Mouse (Mus musculus) lung, embryonic 16.5 days (tissue): ENCODE results near the gene Pole4. TPM values are rescaled to one million over a fixed set of nuclear protein-coding genes. Genes with fewer than 3 reads are reported as not detected.

Experiments
- ATAC-seq: fragments of 200-750 bp; cut with Nextera tagmentation; 2 replicates; pipeline ENCODE4 v1.8.0; 2017; ENCODE audit warnings: low read depth, mild to moderate bottlenecking, moderate library complexity
- H3K27ac ChIP-seq: fragments of 300-500 bp; sonication (generic); 2 replicates; pipeline ENCODE4 v1.5.1; 2014; ENCODE audit warnings: mild to moderate bottlenecking, control low read depth, low read length
- H3K27me3 ChIP-seq: fragments of 300-500 bp; sonication (generic); 2 replicates; pipeline ENCODE4 v1.6.1; 2014; ENCODE audit warnings: low read depth, low read length, mixed read lengths; ENCODE audit not compliant: control insufficient read depth, insufficient read depth
- H3K36me3 ChIP-seq: fragments of 300-500 bp; sonication (generic); 2 replicates; pipeline ENCODE4 v1.6.1; 2014; ENCODE audit warnings: low read length; ENCODE audit not compliant: control insufficient read depth, insufficient read depth
- H3K4me1 ChIP-seq: fragments of 300-500 bp; sonication (generic); replicated peaks from 2 replicates; pipeline ENCODE4 v1.6.1; 2014; ENCODE audit warnings: low read length, mixed read lengths; ENCODE audit not compliant: control insufficient read depth, insufficient read depth
- H3K4me2 ChIP-seq: fragments of 300-500 bp; sonication (generic); 2 replicates; pipeline ENCODE4 v1.6.1; 2014; ENCODE audit warnings: low read depth, low read length, control low read depth
- H3K4me3 ChIP-seq: fragments of 300-500 bp; sonication (generic); 2 replicates; pipeline ENCODE4 v1.5.1; 2014; ENCODE audit warnings: mild to moderate bottlenecking, low read length, control low read depth
- H3K9ac ChIP-seq: fragments of 300-500 bp; sonication (generic); 2 replicates; pipeline ENCODE4 v1.6.1; 2014; ENCODE audit warnings: low read length, control low read depth
- H3K9me3 ChIP-seq: fragments of 300-500 bp; sonication (generic); 2 replicates; pipeline ENCODE4 v1.6.1; 2016; ENCODE audit warnings: low read length; ENCODE audit not compliant: control insufficient read depth
- WGBS: fragments of 180-500 bp; shearing (Covaris S2); extraction: QIAGEN DNeasy Blood & Tissue Kit; methylation state at CpG from one replicate; pipeline ENCODE4 v1.1.7; 2014; 5-methylcytosine and 5-hydroxymethylcytosine counted together
- polyA plus RNA-seq: library from polyadenylated mRNA; unstranded; fragments of >200 nt; fragmentation: Nextera tagmentation; extraction: Ambion mirVana; gene quantifications from 2 replicates; pipeline ENCODE4 v1.2.1, GENCODE M21; 2015

Pole4 gene
- polyA plus RNA-seq, 1 experiment from 2014 or later: 101 TPM

- H3K9ac ChIP-seq: no peak overlapping the region
- H3K4me2 ChIP-seq: no peak overlapping the region
- ATAC-seq: no peak
- no peak overlapping the region for H3K27ac ChIP-seq
- peaks cover 2% of the 10 kb centered on the region; the same call in 1 of the 2 replicates for H3K4me1 ChIP-seq
- peaks cover 6% of the 10 kb centered on the region for H3K36me3 ChIP-seq
- no peaks in the 10 kb centered on the region for H3K9me3 ChIP-seq
- 82% methylated on average over 9 of the region's 9 CpGs for WGBS
- H3K4me3 ChIP-seq: no peak overlapping the region
- H3K27me3 ChIP-seq: no peaks in the 10 kb centered on the region
Measured at GRCm38 (mm10) chr6:82744553-82744952, 39.4 kb upstream of the Pole4 start.

GRCm38 (mm10) chr6:82741518-82741880 is 36.3 kb upstream of the Pole4 start:
- Histone ChIP-seq H3K4me2 (no peak overlapping the region), H3K27me3 (no peaks in the 10 kb centered on the region), H3K9ac (no peak overlapping the region), H3K4me3 (no peak overlapping the region), H3K27ac (no peak overlapping the region), H3K36me3 (no peaks in the 10 kb centered on the region; the same call in 1 of the 2 replicates), H3K9me3 (no peaks in the 10 kb centered on the region), H3K4me1 (peaks cover 2% of the 10 kb centered on the region; the same call in 1 of the 2 replicates)
- 74% methylated on average over 5 of the region's 5 CpGs for WGBS
- ATAC-seq: no peak

- H3K27me3 ChIP-seq: no peaks in the 10 kb centered on the region
- H3K9ac ChIP-seq: no peak overlapping the region
- no peaks in the 10 kb centered on the region; the same call in 1 of the 2 replicates for H3K36me3 ChIP-seq
- no peak overlapping the region for H3K27ac ChIP-seq
- no peak for ATAC-seq
- no peaks in the 10 kb centered on the region for H3K9me3 ChIP-seq
- H3K4me2 ChIP-seq: no peak overlapping the region
- peaks cover 2% of the 10 kb centered on the region; the same call in 1 of the 2 replicates for H3K4me1 ChIP-seq
- no peak overlapping the region for H3K4me3 ChIP-seq
- 84% methylated on average over 8 of the region's 8 CpGs for WGBS
Measured at GRCm38 (mm10) chr6:82740868-82741517, 35.8 kb upstream of the Pole4 start.

DNA sequence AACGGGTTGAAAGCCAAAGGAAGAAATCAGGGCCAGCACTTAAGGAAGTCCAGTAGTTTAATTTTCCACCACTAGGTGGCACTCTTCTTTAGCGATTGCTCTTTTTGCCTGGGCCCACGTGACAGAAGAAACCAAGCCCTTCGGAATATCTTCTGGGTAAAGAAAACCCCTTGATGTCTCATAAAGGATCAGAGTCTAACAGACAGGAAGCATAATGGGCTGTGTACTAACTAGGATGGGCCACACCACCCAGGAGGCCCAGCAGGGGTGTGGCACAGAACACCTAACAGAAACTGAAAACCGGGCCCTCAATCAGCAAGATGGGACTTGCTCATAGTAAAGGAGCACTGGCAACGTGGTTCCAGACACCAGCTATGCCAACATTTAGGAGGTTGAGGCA is 35.1 kb upstream of the Pole4 start:
- Histone ChIP-seq H3K9me3 (no peaks in the 10 kb centered on the region), H3K27me3 (no peaks in the 10 kb centered on the region), H3K4me2 (peak overlapping the region; percentile 35), H3K36me3 (no peaks in the 10 kb centered on the region; the same call in 1 of the 2 replicates), H3K27ac (no peak overlapping the region), H3K4me3 (no peak overlapping the region), H3K4me1 (peaks cover 2% of the 10 kb centered on the region; the same call in 1 of the 2 replicates), H3K9ac (peak overlapping the region; percentile 39; the same call in 1 of the 2 replicates)
- ATAC-seq: peak; percentile 47
- 23% methylated on average over 6 of the region's 6 CpGs for WGBS

GRCm38 (mm10) chr6:82737634-82738540 is 32.7 kb upstream of the Pole4 start:
- no peak for ATAC-seq
- WGBS: 94% methylated on average over 27 of the region's 27 CpGs
- Histone ChIP-seq H3K4me1 (peaks cover 2% of the 10 kb centered on the region; the same call in 1 of the 2 replicates), H3K4me3 (no peak overlapping the region), H3K9me3 (no peaks in the 10 kb centered on the region), H3K27me3 (no peaks in the 10 kb centered on the region), H3K27ac (no peak overlapping the region), H3K9ac (no peak overlapping the region), H3K36me3 (no peaks in the 10 kb centered on the region; the same call in 1 of the 2 replicates), H3K4me2 (no peak overlapping the region)

- no peak overlapping the region for H3K9ac ChIP-seq
- H3K9me3 ChIP-seq: no peaks in the 10 kb centered on the region
- WGBS: 80% methylated on average over 25 of the region's 25 CpGs
- no peak overlapping the region for H3K4me3 ChIP-seq
- no peak; the same call in 1 of the 2 replicates for ATAC-seq
- H3K36me3 ChIP-seq: peaks cover 3% of the 10 kb centered on the region; the same call in 1 of the 2 replicates
- no peaks in the 10 kb centered on the region for H3K27me3 ChIP-seq
- H3K4me1 ChIP-seq: peaks cover 2% of the 10 kb centered on the region; the same call in 1 of the 2 replicates
- H3K4me2 ChIP-seq: no peak overlapping the region
- no peak overlapping the region for H3K27ac ChIP-seq
Measured at GRCm38 (mm10) chr6:82736626-82737600, 31.7 kb upstream of the Pole4 start.

DNA sequence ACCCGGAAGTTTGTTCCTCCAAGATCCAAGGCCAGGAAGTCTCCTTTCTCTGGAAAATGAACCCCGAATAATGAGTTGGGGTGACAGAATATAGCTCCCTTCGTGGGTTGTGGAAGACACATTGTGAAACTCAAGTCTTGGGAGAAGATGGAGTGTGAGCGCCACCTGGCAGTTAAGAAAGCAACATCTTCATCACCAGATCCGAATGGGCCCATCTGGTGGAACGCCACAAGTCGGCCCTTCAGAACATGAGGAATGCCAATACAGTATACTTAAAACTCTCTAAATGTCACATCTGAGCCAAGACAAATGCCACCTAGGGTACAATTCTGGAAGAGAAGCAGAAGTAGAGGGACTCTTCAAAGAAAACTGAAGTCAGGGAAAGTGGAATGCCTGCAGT is 30.2 kb upstream of the Pole4 start:
- no peaks in the 10 kb centered on the region for H3K9me3 ChIP-seq
- H3K9ac ChIP-seq: no peak overlapping the region
- H3K27me3 ChIP-seq: no peaks in the 10 kb centered on the region
- whole genome bisulfite sequencing: 62% methylated on average over 7 of the region's 7 CpGs
- peaks cover 7% of the 10 kb centered on the region; the same call in 1 of the 2 replicates for H3K36me3 ChIP-seq
- ATAC-seq: 0 out of 2 replicates have a peak, but pooled peaks have one; percentile 35
- no peak overlapping the region for H3K27ac ChIP-seq
- no peak overlapping the region for H3K4me3 ChIP-seq
- H3K4me2 ChIP-seq: no peak overlapping the region
- H3K4me1 ChIP-seq: peaks cover 1% of the 10 kb centered on the region; the same call in 1 of the 2 replicates

DNA sequence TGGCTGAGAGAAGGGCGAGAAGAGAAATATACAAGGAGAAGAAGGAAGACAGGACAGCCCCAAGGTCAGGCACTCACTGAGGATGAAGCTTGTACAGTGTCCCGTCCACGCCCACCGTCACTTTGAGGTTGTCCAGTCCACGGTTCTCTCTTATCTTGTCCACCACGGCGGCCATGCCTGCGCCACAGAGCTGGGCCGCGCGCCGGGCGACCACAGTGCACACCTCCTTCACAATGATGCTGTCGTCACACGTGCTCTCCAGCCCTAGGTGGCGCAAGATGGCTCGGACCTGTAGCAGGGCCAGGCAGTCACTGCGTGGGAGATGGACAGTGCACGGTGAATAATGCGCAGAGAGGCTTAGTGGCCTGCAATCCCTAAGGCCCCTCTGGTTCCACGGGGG is 23.5 kb upstream of the Pole4 start:
- Histone ChIP-seq H3K4me2 (no peak overlapping the region), H3K4me1 (peaks cover 6% of the 10 kb centered on the region), H3K27ac (no peak overlapping the region), H3K36me3 (peaks cover 16% of the 10 kb centered on the region), H3K27me3 (no peaks in the 10 kb centered on the region), H3K9ac (no peak overlapping the region), H3K9me3 (no peaks in the 10 kb centered on the region), H3K4me3 (no peak overlapping the region)
- no peak for ATAC-seq
- 91% methylated on average over 21 of the region's 21 CpGs for WGBS
